Mouse (Mus musculus) thymus, adult 2 months (tissue): Measurements from ENCODE around the gene Adap1.

ENCODE experiments used
- CTCF ChIP-seq: fragments of 200-500 bp; IDR thresholded peaks from 2 replicates; pipeline ENCODE4 v1.5.1; 2012; ENCODE audit warnings: mild to moderate bottlenecking, control low read depth, low read length, moderate library complexity, borderline replicate concordance; ENCODE audit not compliant: control insufficient read depth, poor library complexity, insufficient read depth; ENCODE audit errors: extremely low read depth
- POLR2A ChIP-seq: fragments of 200-500 bp; IDR thresholded peaks from 2 replicates; pipeline ENCODE4 v1.6.1; 2012; ENCODE audit warnings: mild to moderate bottlenecking, low read length, control low read depth, moderate library complexity; ENCODE audit not compliant: control insufficient read depth, poor library complexity, insufficient read depth; ENCODE audit errors: extremely low read depth

- TF ChIP-seq CTCF, result no peak
- no peak for TF ChIP-seq POLR2A
Observed at GRCm38 (mm10) chr5:139374841-139375240, 49.4 kb upstream of the Adap1 start.
